Mouse (Mus musculus): Measurements from ENCODE around the gene Gatd1.

Gatd1 gene

DNA sequence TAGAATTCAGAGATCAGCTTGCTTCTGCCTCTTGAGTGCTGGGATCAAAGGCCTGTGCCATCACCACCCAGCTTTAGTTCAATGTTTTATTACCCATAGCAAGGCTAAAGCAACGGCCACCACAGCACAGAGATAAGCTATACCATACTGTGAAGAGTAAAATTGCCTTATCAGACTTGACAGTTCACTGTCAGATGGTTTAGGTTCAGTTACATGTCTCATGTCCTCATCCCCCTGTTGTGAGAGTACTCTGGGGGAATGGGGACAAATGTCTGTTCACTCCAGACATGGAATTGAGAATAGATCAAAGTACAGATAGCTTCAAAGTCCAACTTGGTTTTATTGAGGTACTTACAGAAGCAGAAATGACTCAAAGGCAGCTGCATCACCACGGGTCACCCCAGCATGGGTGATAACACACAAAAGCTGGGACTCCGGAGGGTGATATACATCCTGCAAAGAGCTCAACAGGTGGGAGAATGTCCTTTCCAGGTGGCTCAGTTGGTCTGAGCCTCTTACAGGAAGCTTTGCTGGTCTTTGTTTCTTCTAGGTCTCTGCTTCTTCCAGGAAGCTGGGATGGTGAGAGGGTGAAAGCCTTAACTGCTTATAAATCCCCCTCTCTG, 25.3 kb downstream of the Gatd1 start:
- DNase-seq: no peak

- DNase-seq: no peak
These were observed 26.0 kb downstream of the Gatd1 start for GRCm38 (mm10) chr7:141387807-141388486.

DNA sequence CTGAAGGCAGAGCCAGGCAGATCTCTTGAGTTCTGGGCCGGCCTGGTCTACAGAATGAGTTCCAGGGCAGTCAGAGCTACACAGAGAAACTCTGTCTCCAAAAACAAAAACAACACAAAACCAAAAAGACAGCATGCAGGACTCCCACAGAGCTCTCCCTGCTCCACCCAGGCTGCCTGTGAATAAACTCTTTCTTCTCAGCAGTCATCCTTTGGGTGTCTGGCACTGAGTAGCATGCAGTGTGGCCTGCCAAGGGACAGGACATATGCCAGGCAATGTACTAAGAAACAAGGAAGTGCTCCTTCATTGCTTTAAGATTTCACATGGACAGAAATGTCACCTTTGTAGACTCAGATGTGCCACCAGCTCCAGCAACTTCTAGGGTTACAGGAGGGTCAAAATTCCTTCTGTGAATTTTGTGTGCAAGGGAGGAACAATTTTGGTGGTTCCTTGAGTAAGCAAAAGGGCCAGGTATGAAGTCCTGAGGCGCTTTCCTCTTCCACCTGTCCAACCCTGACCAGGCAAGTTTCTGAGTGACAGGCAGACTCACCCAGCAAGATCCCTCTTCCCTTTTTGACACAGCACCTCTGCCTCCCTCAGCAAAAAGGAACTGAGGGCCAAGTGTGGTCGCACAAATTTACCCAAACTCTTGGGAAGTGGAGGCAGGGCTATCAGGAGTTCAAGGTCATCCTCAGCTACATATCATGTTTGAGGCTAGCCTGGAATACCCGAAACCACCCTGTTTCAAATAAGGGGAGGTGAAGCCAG, 32.7 kb downstream of the Gatd1 start:
- DNase-seq: no peak

- DNase-seq: peak in 1 of 2 experiments; percentile 51
These were observed 34.4 kb downstream of the Gatd1 start for GRCm38 (mm10) chr7:141379584-141379983.

GRCm38 (mm10) chr7:141374399-141374798, 39.5 kb downstream of the Gatd1 start:
- DNase-seq: no peak

DNA sequence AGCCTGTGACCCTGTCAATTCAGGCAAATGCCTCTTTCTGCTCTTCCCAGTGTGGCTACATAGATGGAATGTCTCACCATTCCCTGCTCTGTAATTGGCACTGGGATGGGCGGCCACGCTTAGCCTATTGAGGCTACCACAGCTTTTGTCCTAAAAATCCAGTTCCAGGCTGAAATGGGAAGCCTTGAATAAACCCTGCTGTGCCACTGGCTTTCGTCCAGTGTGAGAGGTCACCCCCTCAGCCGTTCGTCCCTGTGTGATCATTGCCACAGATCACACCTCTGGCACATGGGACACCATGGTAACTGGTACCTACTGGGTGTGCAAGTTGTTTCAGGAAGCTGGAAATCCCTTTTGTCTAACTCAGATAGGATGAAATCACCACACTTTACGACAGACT, 40.3 kb downstream of the Gatd1 start:
- no peak for DNase-seq

GRCm38 (mm10) chr7:141371942-141372595, 41.9 kb downstream of the Gatd1 start:
- no peak for DNase-seq

GRCm38 (mm10) chr7:141369918-141370317, 44.0 kb downstream of the Gatd1 start:
- DNase-seq: no peak

DNA sequence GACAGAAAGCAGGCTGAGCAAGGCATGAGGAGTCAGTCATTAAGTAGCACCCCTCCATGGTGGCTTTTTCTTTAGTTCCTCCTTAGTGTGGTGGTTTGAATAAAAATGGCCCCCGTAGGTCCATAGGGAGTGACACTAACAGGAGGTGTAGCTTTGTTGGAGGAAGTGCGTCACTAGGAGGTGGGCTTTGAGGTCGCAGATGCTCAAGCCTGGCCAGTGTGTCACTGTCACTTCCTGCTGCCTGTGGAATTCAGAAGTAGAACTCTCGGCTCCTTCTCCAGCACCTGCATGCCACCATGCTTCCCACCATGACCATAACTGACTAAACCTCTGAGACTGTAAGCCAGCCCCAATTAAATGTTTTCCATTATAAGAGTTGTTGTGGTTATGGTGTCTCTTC, 46.6 kb downstream of the Gatd1 start:
- DNase-seq: no peak

DNA sequence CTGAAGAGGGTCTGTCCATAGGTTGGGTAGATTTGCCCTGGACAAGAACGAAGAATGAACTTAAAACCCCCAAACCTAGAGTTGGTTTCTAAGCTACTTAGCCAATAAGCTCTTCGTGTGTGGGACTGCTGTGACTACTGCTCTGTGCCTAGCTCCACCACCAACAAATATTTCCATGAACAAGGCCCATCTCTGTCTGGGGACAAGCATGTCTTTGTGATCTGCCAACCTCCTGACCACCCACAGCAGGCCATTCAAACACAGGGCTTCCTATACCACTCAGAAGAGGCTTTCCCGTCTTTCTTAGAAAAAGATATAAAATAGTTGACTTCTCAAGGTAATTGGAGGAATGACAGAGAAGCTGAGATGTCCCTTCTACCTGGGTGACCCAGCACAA, 48.9 kb downstream of the Gatd1 start:
- DNase-seq: no peak

DNA sequence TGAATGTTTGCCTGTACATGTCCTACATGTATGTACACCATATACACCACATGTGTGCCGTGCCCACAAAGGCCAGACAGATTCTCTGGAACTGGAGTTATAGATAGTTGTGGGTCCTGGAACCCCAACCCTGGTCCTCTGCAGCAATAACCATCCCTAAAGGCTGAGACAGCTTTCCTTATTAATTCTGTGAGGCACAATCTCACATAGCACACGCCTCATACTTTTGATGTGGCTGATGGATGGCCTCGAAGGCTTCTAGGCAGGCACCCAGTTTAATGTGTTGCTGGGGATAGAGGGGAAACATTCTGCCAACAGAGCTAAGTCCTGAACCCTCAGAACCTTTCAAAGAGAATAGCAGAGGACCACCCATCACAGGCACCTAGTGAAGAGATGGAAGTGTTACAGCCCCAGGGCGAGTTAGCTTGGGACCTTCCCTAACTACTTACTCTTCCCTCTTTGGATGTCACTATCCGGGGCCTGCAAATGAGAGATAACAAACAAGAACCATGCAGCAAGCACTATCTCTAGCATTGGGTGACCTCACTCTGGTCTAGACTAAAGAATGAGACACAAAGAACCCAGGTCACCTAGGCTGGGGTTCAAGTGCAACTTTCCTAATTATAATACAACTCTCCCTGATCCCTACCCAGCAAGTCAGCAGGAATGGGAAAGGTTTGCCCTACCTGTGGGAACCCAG, 49.4 kb downstream of the Gatd1 start:
- DNase-seq: no peak

DNA sequence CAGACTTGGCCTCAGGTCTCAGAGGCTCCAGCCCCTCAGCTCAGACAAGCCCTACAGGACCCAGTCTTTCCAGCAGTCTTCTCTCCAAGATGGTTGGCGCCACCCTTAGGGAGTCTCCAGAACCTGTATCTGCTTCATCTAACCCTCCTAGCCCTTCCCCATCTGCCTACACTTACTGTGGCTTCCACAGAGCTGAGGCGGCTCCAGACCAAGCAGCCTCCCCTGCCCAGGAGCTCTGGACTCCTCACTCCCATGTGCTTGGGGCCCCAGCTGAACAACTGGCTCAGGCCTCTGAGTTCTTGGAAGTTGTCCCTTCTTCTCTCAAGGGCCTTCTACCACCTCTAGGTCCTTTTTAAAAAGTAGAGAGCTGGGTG, 50.2 kb downstream of the Gatd1 start:
- no peak for DNase-seq

GRCm38 (mm10) chr7:141363106-141363751, 50.7 kb downstream of the Gatd1 start:
- DNase-seq: peak in 1 of 2 experiments; percentile 78

- DNase-seq: peak; percentile 69 to 84
These were observed 52.4 kb downstream of the Gatd1 start for GRCm38 (mm10) chr7:141361510-141361909.
